In genomic region chr15:101858673-101859425, GRCm38 (mm10) we compare ENCODE assay signal across 9 mouse cellular contexts. TPM values are rescaled to one million over a fixed set of nuclear protein-coding genes. Genes with fewer than 3 reads are reported as not detected.
DNase-seq lines count a peak whose midpoint lies in the region; ATAC-seq and TF ChIP-seq lines count a peak whose summit lies in the region.
"Had no signal": no experiment of that assay in that cellular context is flagged by ENCODE, and none has a peak within 500 bp of the region (broad histone marks: within the 10 kb centered on the region; RNA-seq: fewer than 3 reads in every experiment).

No protein-coding gene starts in this region.

- TF ChIP-seq POLR2A in liver, adult 2 months (IDR thresholded peaks at IDR 0.05; ENCODE audit: extremely low read depth, insufficient read depth, low read length), result no peak

- no peak overlapping the region for H3K9ac ChIP-seq in liver, adult 2 months (ENCODE audit: low read depth, low read length)
- no peak overlapping the region for H3K9ac ChIP-seq in embryonic facial prominence, embryonic 14.5 days (ENCODE audit: low read depth, low read length)
- H3K9ac ChIP-seq in intestine, postnatal 0 days (ENCODE audit: low read depth, low read length), result no peak overlapping the region

- H3K4me1 ChIP-seq in liver, adult 2 months (ENCODE audit: control insufficient read depth, insufficient read depth, low read length), result no peaks in the 10 kb centered on the region
- peaks cover 7% of the 10 kb centered on the region for H3K4me1 ChIP-seq in embryonic facial prominence, embryonic 14.5 days (ENCODE audit: control insufficient read depth, insufficient read depth, low read length)
- H3K4me1 ChIP-seq in intestine, postnatal 0 days (replicated peaks; ENCODE audit: control insufficient read depth, insufficient read depth, low read length), result no peaks in the 10 kb centered on the region

- H3K27me3 ChIP-seq in liver, adult 2 months (ENCODE audit: control insufficient read depth, insufficient read depth, low read length), result peaks cover 22% of the 10 kb centered on the region; the same call in 1 of the 2 replicates
- peaks cover 38% of the 10 kb centered on the region for H3K27me3 ChIP-seq in embryonic facial prominence, embryonic 14.5 days (replicated peaks; ENCODE audit: control insufficient read depth, insufficient read depth, low read length)
- peaks cover 17% of the 10 kb centered on the region for H3K27me3 ChIP-seq in intestine, postnatal 0 days (replicated peaks; ENCODE audit: control insufficient read depth, insufficient read depth, low read length)

- no peaks in the 10 kb centered on the region for H3K9me3 ChIP-seq in embryonic facial prominence, embryonic 14.5 days (ENCODE audit: control insufficient read depth, low read length)
- no peaks in the 10 kb centered on the region for H3K9me3 ChIP-seq in intestine, postnatal 0 days (ENCODE audit: control insufficient read depth)

- H3K36me3 ChIP-seq in liver, adult 2 months (ENCODE audit: control insufficient read depth, insufficient read depth, low read length), result no peaks in the 10 kb centered on the region
- no peaks in the 10 kb centered on the region for H3K36me3 ChIP-seq in embryonic facial prominence, embryonic 14.5 days (ENCODE audit: control insufficient read depth, insufficient read depth, low read length)
- H3K36me3 ChIP-seq in intestine, postnatal 0 days (ENCODE audit: control insufficient read depth, insufficient read depth), result no peaks in the 10 kb centered on the region

- no peak overlapping the region for H3K27ac ChIP-seq in liver, adult 2 months (replicated peaks; ENCODE audit: insufficient read depth, low read depth, low read length)
- no peak overlapping the region for H3K27ac ChIP-seq in embryonic facial prominence, embryonic 14.5 days (replicated peaks; ENCODE audit: low read depth, low read length)
- H3K27ac ChIP-seq in intestine, postnatal 0 days (ENCODE audit: low read depth, low read length), result no peak overlapping the region

- no peak for TF ChIP-seq CTCF in liver, adult 2 months (IDR thresholded peaks at IDR 0.05; ENCODE audit: low read depth, low read length)
- no peak for TF ChIP-seq CTCF in intestine, postnatal 0 days (IDR thresholded peaks at IDR 0.05; ENCODE audit: low read depth)

- 14% methylated on average over 11 of the region's 11 CpGs for WGBS in liver, adult 2 months
- WGBS in embryonic facial prominence, embryonic 14.5 days, result 11% methylated on average over 11 of the region's 11 CpGs
- WGBS in intestine, postnatal 0 days, result 24% methylated on average over 11 of the region's 11 CpGs

- ATAC-seq in embryonic facial prominence, embryonic 14.5 days (ENCODE audit: low read depth), result no peak
- ATAC-seq in intestine, postnatal 0 days, result no peak

- peak overlapping the region; percentile 80 for H3K4me2 ChIP-seq in embryonic facial prominence, embryonic 14.5 days (ENCODE audit: low read depth, low read length)
- H3K4me2 ChIP-seq in intestine, postnatal 0 days (replicated peaks; ENCODE audit: low read depth), result peak overlapping the region; percentile 75

- no peaks in the 10 kb centered on the region for H3K79me2 ChIP-seq in liver, adult 2 months (ENCODE audit: control insufficient read depth, insufficient read depth, low read length)

- DNase-seq in liver, adult 2 months (ENCODE audit: extremely low read depth, low read depth, low spot score), result peak; percentile 7
- no peak for DNase-seq in liver
- no peak for DNase-seq in embryonic facial prominence, embryonic 14.5 days (ENCODE audit: low spot score)
- peak; percentile 45 for DNase-seq in retina, embryonic 14.5 days (ENCODE audit: low spot score)
- no peak for DNase-seq in left cerebral cortex, adult 9 months (ENCODE audit: low spot score in 2 of 2)
- DNase-seq in spleen, postnatal 36 days (ENCODE audit: low spot score in 2 of 2), result no peak
- DNase-seq in gastrocnemius, adult 18-20 months (ENCODE audit: low spot score), result no peak

- H3K4me3 ChIP-seq in liver, adult 2 months (ENCODE audit: insufficient read depth, low read depth, low read length), result no peak overlapping the region
- H3K4me3 ChIP-seq in embryonic facial prominence, embryonic 14.5 days (ENCODE audit: low read depth, low read length), result no peak overlapping the region
- no peak overlapping the region for H3K4me3 ChIP-seq in intestine, postnatal 0 days (ENCODE audit: low read depth, low read length)

RNA-seq across cellular contexts. Expression of gene Krt1, which starts 8.3 kb away (rescaled TPM):
- not detected in 2 replicates for total RNA-seq in liver, adult 2 months (2014; rRNA removed)
- not detected in 2 replicates for polyA plus RNA-seq in liver, adult 2 months (2012; rRNA removed)
- polyA plus RNA-seq in embryonic facial prominence, embryonic 14.5 days (2014; fragmentation: Nextera tagmentation; extraction: Ambion mirVana), result 67.2 and 111 TPM in 2 replicates
- 0.50 and 0.55 TPM in 2 replicates for polyA plus RNA-seq in intestine, postnatal 0 days (2015; fragmentation: Nextera tagmentation; extraction: Ambion mirVana)
- total RNA-seq in gastrocnemius, adult 18-20 months (2021), result not detected
- total RNA-seq: neutrophil, adult 5-6 weeks had no signal

RNA-seq across cellular contexts. Expression of gene Krt77, which starts 10.7 kb away (rescaled TPM):
- total RNA-seq in liver, adult 2 months (2014; rRNA removed), result not detected in 2 replicates
- not detected in 2 replicates for polyA plus RNA-seq in liver, adult 2 months (2012; rRNA removed)
- polyA plus RNA-seq in embryonic facial prominence, embryonic 14.5 days (2014; fragmentation: Nextera tagmentation; extraction: Ambion mirVana), result 14.6 and 20.3 TPM in 2 replicates
- not detected in 2 replicates for polyA plus RNA-seq in intestine, postnatal 0 days (2015; fragmentation: Nextera tagmentation; extraction: Ambion mirVana)
- total RNA-seq in gastrocnemius, adult 18-20 months (2021), result not detected
- total RNA-seq: neutrophil, adult 5-6 weeks had no signal

RNA-seq across cellular contexts. Expression of gene Krt76, which starts 33.9 kb away (rescaled TPM):
- total RNA-seq in liver, adult 2 months (2014; rRNA removed), result not detected in 2 replicates
- polyA plus RNA-seq in liver, adult 2 months (2012; rRNA removed), result not detected in 2 replicates
- 0.31 and 0.68 TPM in 2 replicates for polyA plus RNA-seq in embryonic facial prominence, embryonic 14.5 days (2014; fragmentation: Nextera tagmentation; extraction: Ambion mirVana)
- not detected in 2 replicates for polyA plus RNA-seq in intestine, postnatal 0 days (2015; fragmentation: Nextera tagmentation; extraction: Ambion mirVana)
- not detected for total RNA-seq in gastrocnemius, adult 18-20 months (2021)
- total RNA-seq: neutrophil, adult 5-6 weeks had no signal

RNA-seq across cellular contexts. Expression of gene Krt2, which starts 40.9 kb away (rescaled TPM):
- total RNA-seq in liver, adult 2 months (2014; rRNA removed), result not detected in 2 replicates
- polyA plus RNA-seq in liver, adult 2 months (2012; rRNA removed), result not detected in 2 replicates
- polyA plus RNA-seq in embryonic facial prominence, embryonic 14.5 days (2014; fragmentation: Nextera tagmentation; extraction: Ambion mirVana), result 0.10 TPM in 1 of 2 replicates, not detected in the other
- polyA plus RNA-seq in intestine, postnatal 0 days (2015; fragmentation: Nextera tagmentation; extraction: Ambion mirVana), result not detected in 2 replicates
- total RNA-seq in gastrocnemius, adult 18-20 months (2021), result not detected
- total RNA-seq: neutrophil, adult 5-6 weeks had no signal

RNA-seq across cellular contexts. Expression of gene Krt73, which starts 56.7 kb away (rescaled TPM):
- total RNA-seq in liver, adult 2 months (2014; rRNA removed), result not detected in 2 replicates
- not detected in 2 replicates for polyA plus RNA-seq in liver, adult 2 months (2012; rRNA removed)
- polyA plus RNA-seq in embryonic facial prominence, embryonic 14.5 days (2014; fragmentation: Nextera tagmentation; extraction: Ambion mirVana), result 3.3 and 3.4 TPM in 2 replicates
- polyA plus RNA-seq in intestine, postnatal 0 days (2015; fragmentation: Nextera tagmentation; extraction: Ambion mirVana), result not detected in 2 replicates
- not detected for total RNA-seq in gastrocnemius, adult 18-20 months (2021)
- total RNA-seq: neutrophil, adult 5-6 weeks had no signal

Comparison
In these comparisons a context has a peak if more than half of its experiments do, and no peak if none do; other contexts are left out.
1. DNase-seq: peak in liver, adult 2 months (single experiment) and retina, embryonic 14.5 days (single experiment); none in liver (single experiment), embryonic facial prominence, embryonic 14.5 days (single experiment), left cerebral cortex, adult 9 months (0 of 2), spleen, postnatal 36 days (0 of 2) and gastrocnemius, adult 18-20 months (single experiment).
2. RNA of gene Krt1, which starts 8.3 kb away (polyA plus RNA-seq): 67.2 to 111 TPM in embryonic facial prominence, embryonic 14.5 days; 0.50 to 0.55 TPM in intestine, postnatal 0 days and not detected in liver, adult 2 months; every median in the first group is over 10 times any median in the second.
3. RNA of gene Krt77, which starts 10.7 kb away (polyA plus RNA-seq): 14.6 to 20.3 TPM in embryonic facial prominence, embryonic 14.5 days; not detected in liver, adult 2 months and not detected in intestine, postnatal 0 days; every median in the first group is over 10 times any median in the second.